In the genomic region with DNA sequence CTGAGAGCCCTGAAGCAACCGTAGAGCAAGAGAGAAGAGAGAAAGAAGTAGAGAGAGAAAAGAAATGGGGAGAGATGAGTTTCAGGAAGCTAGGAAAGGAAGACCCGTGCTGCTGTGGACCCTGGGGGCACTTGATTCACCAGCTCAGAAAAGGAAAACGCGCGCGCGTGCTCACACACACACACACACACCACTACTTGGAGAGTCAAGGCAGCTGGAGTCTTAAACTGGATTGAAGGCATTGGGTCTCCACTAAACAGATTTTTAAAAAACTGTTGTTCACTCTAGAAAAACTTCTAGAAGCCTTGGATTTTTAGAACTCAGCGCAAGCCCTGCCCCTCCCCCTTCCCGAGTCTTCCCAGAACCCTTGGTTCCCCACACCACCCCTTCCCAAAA, we compare ENCODE assay signal across 12 mouse cellular contexts. TPM values are rescaled to one million over a fixed set of nuclear protein-coding genes. Genes with fewer than 3 reads are reported as not detected.
A peak's percentile ranks its signal among the peaks of the same experiment; 100 is the strongest.
DNase-seq lines count a peak whose midpoint lies in the region; ATAC-seq lines count a peak whose summit lies in the region.
"Had no signal": no experiment of that assay in that cellular context is flagged by ENCODE, and none has a peak within 500 bp of the region (broad histone marks: within the 10 kb centered on the region; RNA-seq: fewer than 3 reads in every experiment).

No protein-coding gene starts in this region.

- H3K4me1 ChIP-seq in heart, embryonic 16.5 days (ENCODE audit: control insufficient read depth, insufficient read depth, low read length), result 0 out of 2 replicates have a peak, but pooled peaks cover 7% of the 10 kb centered on the region
- peaks cover 32% of the 10 kb centered on the region for H3K4me1 ChIP-seq in hindbrain, embryonic 15.5 days (replicated peaks)
- H3K4me1 ChIP-seq in midbrain, embryonic 15.5 days, result peaks cover 54% of the 10 kb centered on the region

- H3K27ac ChIP-seq in heart, embryonic 16.5 days (ENCODE audit: low read length), result no peak overlapping the region
- H3K27ac ChIP-seq in hindbrain, embryonic 15.5 days (replicated peaks), result no peak overlapping the region
- peak overlapping the region; percentile 71 for H3K27ac ChIP-seq in midbrain, embryonic 15.5 days

- intact Hi-C loops in heart, postnatal 25 days (cut with DNase I), result no loop called here

- ATAC-seq in heart, embryonic 16.5 days (replicated peaks; ENCODE audit: extremely low read depth, insufficient read depth, low FRiP score), result no peak
- ATAC-seq in hindbrain, embryonic 15.5 days (ENCODE audit: low FRiP score, low read depth), result no peak
- no peak for ATAC-seq in midbrain, embryonic 15.5 days (replicated peaks)

- DNase-seq in heart, postnatal 25 days (ENCODE audit: low spot score), result no peak
- peak; percentile 25 for DNase-seq in embryo, embryonic 9.5 days (ENCODE audit: extremely low spot score)
- DNase-seq in gastrocnemius, postnatal 25 days, result no peak
- DNase-seq in adrenal gland, postnatal 4 days (ENCODE audit: low spot score in 2 of 2), result no peak
- no peak for DNase-seq in right cerebral cortex, postnatal 25 days
- DNase-seq: cerebellum, adult 8-10 months; gastrocnemius, postnatal 10 days; thymus, postnatal 4 days had no signal

- peak overlapping the region; percentile 59 for H3K4me3 ChIP-seq in heart, embryonic 16.5 days (ENCODE audit: low read length)
- H3K4me3 ChIP-seq in hindbrain, embryonic 15.5 days, result peak overlapping the region; percentile 46
- H3K4me3 ChIP-seq in midbrain, embryonic 15.5 days, result peak overlapping the region; percentile 63

- peak overlapping the region; percentile 76 for H3K4me2 ChIP-seq in heart, embryonic 16.5 days (ENCODE audit: low read depth, low read length)
- H3K4me2 ChIP-seq in hindbrain, embryonic 15.5 days, result peak overlapping the region; percentile 62
- peak overlapping the region; percentile 72 for H3K4me2 ChIP-seq in midbrain, embryonic 15.5 days

- no peaks in the 10 kb centered on the region for H3K36me3 ChIP-seq in heart, embryonic 16.5 days (ENCODE audit: control insufficient read depth, insufficient read depth)
- H3K36me3 ChIP-seq in hindbrain, embryonic 15.5 days, result no peaks in the 10 kb centered on the region
- no peaks in the 10 kb centered on the region for H3K36me3 ChIP-seq in midbrain, embryonic 15.5 days (replicated peaks)

- H3K27me3 ChIP-seq in heart, embryonic 16.5 days (ENCODE audit: control insufficient read depth, insufficient read depth, low read length), result peaks cover 72% of the 10 kb centered on the region
- H3K27me3 ChIP-seq in hindbrain, embryonic 15.5 days, result peaks cover 30% of the 10 kb centered on the region
- H3K27me3 ChIP-seq in midbrain, embryonic 15.5 days (replicated peaks), result peaks cover 22% of the 10 kb centered on the region

- H3K9me3 ChIP-seq in heart, embryonic 16.5 days (replicated peaks; ENCODE audit: control insufficient read depth, low read length), result no peaks in the 10 kb centered on the region
- no peaks in the 10 kb centered on the region for H3K9me3 ChIP-seq in hindbrain, embryonic 15.5 days
- no peaks in the 10 kb centered on the region for H3K9me3 ChIP-seq in midbrain, embryonic 15.5 days

- 17% methylated on average over 9 of the region's 9 CpGs for WGBS in heart, embryonic 16.5 days
- 5% methylated on average over 9 of the region's 9 CpGs for WGBS in hindbrain, embryonic 15.5 days
- 3% methylated on average over 9 of the region's 9 CpGs for WGBS in midbrain, embryonic 15.5 days

- peak overlapping the region; percentile 53; the same call in 1 of the 2 replicates for H3K9ac ChIP-seq in heart, embryonic 16.5 days (ENCODE audit: low read length)
- H3K9ac ChIP-seq in hindbrain, embryonic 15.5 days, result peak overlapping the region; percentile 44
- peak overlapping the region; percentile 46 for H3K9ac ChIP-seq in midbrain, embryonic 15.5 days

RNA-seq across cellular contexts. Expression of a gene that starts 3.2 kb away (rescaled TPM):
- 1.8 and 2.9 TPM in 2 replicates for polyA plus RNA-seq in heart, embryonic 16.5 days (2015; fragmentation: Nextera tagmentation; extraction: Ambion mirVana)
- total RNA-seq in heart, postnatal 25 days (2021), result 1 to 10 TPM; 4.8 to 6.3 TPM
- polyA plus RNA-seq in hindbrain, embryonic 15.5 days (2015; fragmentation: Nextera tagmentation; extraction: Ambion mirVana), result 8.5 and 8.7 TPM in 2 replicates
- 11.5 and 11.9 TPM in 2 replicates for polyA plus RNA-seq in midbrain, embryonic 15.5 days (2015; fragmentation: Nextera tagmentation; extraction: Ambion mirVana)
- total RNA-seq in gastrocnemius, postnatal 25 days (2021), result not detected
- total RNA-seq in adrenal gland, postnatal 4 days (2021), result 1 to 10 TPM in 1 of 2 experiments, under 1 TPM in 1; 0.73 to 8.2 TPM
- total RNA-seq: adrenal gland, adult 18-20 months had no signal
